Mouse (Mus musculus): ENCODE results near the gene Olfr1042. TPM values are rescaled to one million over a fixed set of nuclear protein-coding genes. Genes with fewer than 3 reads are reported as not detected.
"Not testable (repeated sequence)": the region's sequence is repeated elsewhere in the genome, so short reads cannot be mapped to it uniquely, and the experiment has no call there.

Olfr1042 gene
- not detected in 2 replicates for polyA plus RNA-seq (2015; fragmentation: Nextera tagmentation; extraction: Ambion mirVana)

- Histone ChIP-seq H3K9me3 (ENCODE audit: low read length) (no peaks in the 10 kb centered on the region), H3K36me3 (replicated peaks; ENCODE audit: insufficient read depth, low read length) (no peaks in the 10 kb centered on the region), H3K4me1 (ENCODE audit: insufficient read depth) (no peaks in the 10 kb centered on the region), H3K4me2 (ENCODE audit: low read depth, low read length) (no peak within 1 kb of the TSS), H3K4me3 (ENCODE audit: low read depth, low read length) (no peak within 1 kb of the TSS), H3K27me3 (ENCODE audit: insufficient read depth, low read length) (no peaks in the 10 kb centered on the region), H3K27ac (ENCODE audit: low read depth) (no peak within 1 kb of the TSS), H3K9ac (replicated peaks) (no peak within 1 kb of the TSS)
- DNase-seq (no peak), ATAC-seq (no peak)
- TF ChIP-seq CTCF (IDR thresholded peaks at IDR 0.05; ENCODE audit: low read depth) (no peak), EP300 (IDR thresholded peaks at IDR 0.05; ENCODE audit: low read depth) (no peak)
- WGBS (ENCODE audit: insufficient replicate concordance), result 73% methylated on average over 2 of the region's 2 CpGs
Measured at GRCm38 (mm10) chr2:86161738-86162137, at the start of gene Olfr1042. Gene Olfr1042 (minus strand): TSS chr2:86161838.

- TF ChIP-seq EP300 (IDR thresholded peaks at IDR 0.05; ENCODE audit: low read depth), result no peak
- no peaks in the 10 kb centered on the region for H3K4me1 ChIP-seq (ENCODE audit: insufficient read depth)
- no peak within 1 kb of the TSS for H3K4me3 ChIP-seq (ENCODE audit: low read depth, low read length)
- DNase-seq (no peak), ATAC-seq (no peak)
- no peak within 1 kb of the TSS for H3K27ac ChIP-seq (ENCODE audit: low read depth)
- H3K36me3 ChIP-seq (replicated peaks; ENCODE audit: insufficient read depth, low read length), result no peaks in the 10 kb centered on the region
- no peaks in the 10 kb centered on the region for H3K9me3 ChIP-seq (ENCODE audit: low read length)
- H3K4me2 ChIP-seq (ENCODE audit: low read depth, low read length), result no peak within 1 kb of the TSS
- no peak within 1 kb of the TSS for H3K9ac ChIP-seq (replicated peaks)
- no peaks in the 10 kb centered on the region for H3K27me3 ChIP-seq (ENCODE audit: insufficient read depth, low read length)
Measured at GRCm38 (mm10) chr2:86202909-86203308, 41.3 kb upstream of the Olfr1042 start, which contains the start of gene Olfr1045. Gene Olfr1045 (minus strand): TSS chr2:86203009.

- no peaks in the 10 kb centered on the region for H3K27me3 ChIP-seq (ENCODE audit: insufficient read depth, low read length)
- no peak overlapping the region for H3K9ac ChIP-seq (replicated peaks)
- no peaks in the 10 kb centered on the region for H3K9me3 ChIP-seq (ENCODE audit: low read length)
- WGBS (ENCODE audit: insufficient replicate concordance), result 29% methylated on average over 1 of the region's 1 CpGs
- no peaks in the 10 kb centered on the region for H3K4me1 ChIP-seq (ENCODE audit: insufficient read depth)
- ATAC-seq, result peak; percentile 45; the same call in 1 of the 2 replicates
- no peak overlapping the region for H3K4me3 ChIP-seq (ENCODE audit: low read depth, low read length)
- no peak overlapping the region for H3K4me2 ChIP-seq (ENCODE audit: low read depth, low read length)
- TF ChIP-seq EP300 (IDR thresholded peaks at IDR 0.05; ENCODE audit: low read depth), result no peak
- TF ChIP-seq CTCF (IDR thresholded peaks at IDR 0.05; ENCODE audit: low read depth), result no peak
- no peak for DNase-seq
- no peaks in the 10 kb centered on the region for H3K36me3 ChIP-seq (replicated peaks; ENCODE audit: insufficient read depth, low read length)
- no peak overlapping the region for H3K27ac ChIP-seq (ENCODE audit: low read depth)
Measured at GRCm38 (mm10) chr2:86195863-86196262, 34.2 kb upstream of the Olfr1042 start.

GRCm38 (mm10) chr2:86185583-86185982 is 23.9 kb upstream of the Olfr1042 start, which contains the start of gene Olfr52:
Gene Olfr52 (minus strand): TSS chr2:86185683.
- no peak within 1 kb of the TSS for H3K4me3 ChIP-seq (ENCODE audit: low read depth, low read length)
- no peak within 1 kb of the TSS for H3K27ac ChIP-seq (ENCODE audit: low read depth)
- TF ChIP-seq EP300 (IDR thresholded peaks at IDR 0.05; ENCODE audit: low read depth) (no peak), CTCF (IDR thresholded peaks at IDR 0.05; ENCODE audit: low read depth) (no peak)
- H3K9ac ChIP-seq (replicated peaks), result no peak within 1 kb of the TSS
- H3K27me3 ChIP-seq (ENCODE audit: insufficient read depth, low read length), result no peaks in the 10 kb centered on the region
- no peak within 1 kb of the TSS for H3K4me2 ChIP-seq (ENCODE audit: low read depth, low read length)
- no peaks in the 10 kb centered on the region for H3K9me3 ChIP-seq (ENCODE audit: low read length)
- ATAC-seq (no peak), DNase-seq (no peak)
- no peaks in the 10 kb centered on the region for H3K36me3 ChIP-seq (replicated peaks; ENCODE audit: insufficient read depth, low read length)
- no peaks in the 10 kb centered on the region for H3K4me1 ChIP-seq (ENCODE audit: insufficient read depth)

DNA sequence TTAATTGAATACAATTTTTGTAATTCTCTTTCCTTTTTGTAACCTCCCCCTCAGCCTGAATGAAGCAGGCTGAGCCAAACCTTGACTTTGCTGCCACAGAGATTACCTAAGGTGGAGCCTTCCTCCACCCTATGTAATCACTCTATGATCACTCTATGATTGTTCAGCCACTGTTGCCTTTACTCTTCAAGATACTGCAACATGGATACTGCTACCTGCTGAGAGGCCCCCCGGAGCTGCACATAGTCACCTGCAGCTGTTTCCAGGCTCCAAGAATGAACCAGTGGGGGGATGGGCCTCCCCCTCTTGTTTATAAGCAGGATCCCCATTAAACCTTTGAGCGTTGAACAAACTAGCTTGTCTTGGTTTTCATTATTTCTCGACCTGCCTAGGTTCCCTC is 18.3 kb upstream of the Olfr1042 start:
- Histone ChIP-seq H3K27me3 (ENCODE audit: insufficient read depth, low read length) (no peaks in the 10 kb centered on the region), H3K4me1 (ENCODE audit: insufficient read depth) (no peaks in the 10 kb centered on the region), H3K4me3 (ENCODE audit: low read depth, low read length) (no peak overlapping the region), H3K36me3 (replicated peaks; ENCODE audit: insufficient read depth, low read length) (no peaks in the 10 kb centered on the region), H3K4me2 (ENCODE audit: low read depth, low read length) (no peak overlapping the region), H3K9me3 (ENCODE audit: low read length) (no peaks in the 10 kb centered on the region), H3K9ac (replicated peaks) (no peak overlapping the region), H3K27ac (ENCODE audit: low read depth) (no peak overlapping the region)
- TF ChIP-seq EP300 (IDR thresholded peaks at IDR 0.05; ENCODE audit: low read depth) (no peak), CTCF (IDR thresholded peaks at IDR 0.05; ENCODE audit: low read depth) (no peak)
- DNase-seq (no peak), ATAC-seq (no peak)
- whole genome bisulfite sequencing (ENCODE audit: insufficient replicate concordance), result 80% methylated on average over 3 of the region's 3 CpGs

- Histone ChIP-seq H3K9ac (replicated peaks) (no peak within 1 kb of the TSS), H3K36me3 (replicated peaks; ENCODE audit: insufficient read depth, low read length) (no peaks in the 10 kb centered on the region), H3K27me3 (ENCODE audit: insufficient read depth, low read length) (no peaks in the 10 kb centered on the region), H3K4me1 (ENCODE audit: insufficient read depth) (no peaks in the 10 kb centered on the region), H3K4me3 (ENCODE audit: low read depth, low read length) (no peak within 1 kb of the TSS), H3K9me3 (ENCODE audit: low read length) (no peaks in the 10 kb centered on the region), H3K27ac (ENCODE audit: low read depth) (no peak within 1 kb of the TSS), H3K4me2 (ENCODE audit: low read depth, low read length) (no peak within 1 kb of the TSS)
- DNase-seq, result no peak
- TF ChIP-seq CTCF (IDR thresholded peaks at IDR 0.05; ENCODE audit: low read depth) (no peak), EP300 (IDR thresholded peaks at IDR 0.05; ENCODE audit: low read depth) (no peak)
- ATAC-seq, result no peak
Measured at GRCm38 (mm10) chr2:86177720-86178119, 16.1 kb upstream of the Olfr1042 start, which contains the start of gene Olfr1044. Gene Olfr1044 (minus strand): TSS chr2:86177820.

DNA sequence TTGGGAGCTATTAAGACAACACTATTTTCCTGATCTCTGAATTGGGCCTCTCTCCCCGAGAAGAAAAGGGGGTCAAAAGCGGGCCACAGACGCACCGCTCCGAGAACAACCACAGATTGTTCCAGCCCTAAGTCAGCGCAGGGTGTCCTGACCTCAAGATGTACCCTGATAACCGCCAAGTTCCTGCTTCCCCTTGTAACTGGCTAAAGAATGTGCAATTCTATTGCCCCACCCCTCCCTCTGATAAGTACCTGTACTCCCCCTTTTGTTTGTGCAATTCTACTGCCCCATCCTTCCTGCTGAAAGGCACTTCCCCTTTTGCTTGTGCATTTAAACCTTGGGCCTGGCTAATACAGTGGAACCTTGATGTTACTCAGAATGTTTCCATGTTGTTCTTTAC is 13.8 kb upstream of the Olfr1042 start:
- ATAC-seq (0 out of 2 replicates have a peak, but pooled peaks have one; percentile 29), DNase-seq (peak; percentile 14)
- not testable (repeated sequence) for H3K27ac ChIP-seq (ENCODE audit: low read depth); H3K4me3 ChIP-seq (ENCODE audit: low read depth, low read length); H3K36me3 ChIP-seq (replicated peaks; ENCODE audit: insufficient read depth, low read length); H3K9ac ChIP-seq (replicated peaks); H3K4me2 ChIP-seq (ENCODE audit: low read depth, low read length); H3K9me3 ChIP-seq (ENCODE audit: low read length); H3K4me1 ChIP-seq (ENCODE audit: insufficient read depth); H3K27me3 ChIP-seq (ENCODE audit: insufficient read depth, low read length)
- WGBS (ENCODE audit: insufficient replicate concordance), result 30% methylated on average over 7 of the region's 7 CpGs
- TF ChIP-seq EP300 (IDR thresholded peaks at IDR 0.05; ENCODE audit: low read depth), result peak; percentile 73

Data from liver, postnatal 0 days (tissue).